Mouse (Mus musculus): ENCODE results near the gene Pax5. TPM values are rescaled to one million over a fixed set of nuclear protein-coding genes. Genes with fewer than 3 reads are reported as not detected.
A peak's percentile ranks its signal among the peaks of the same experiment; 100 is the strongest.

Pax5 gene
- polyA plus RNA-seq, 1 experiment from 2014 or later, result 1.5 TPM

GRCm38 (mm10) chr4:44573017-44573416 lies 137.3 kb downstream of the Pax5 start:
- Histone ChIP-seq H3K4me1 (ENCODE audit: control insufficient read depth, insufficient read depth, low read length) (no peaks in the 10 kb centered on the region), H3K27me3 (ENCODE audit: control insufficient read depth, insufficient read depth, low read length) (no peaks in the 10 kb centered on the region), H3K4me3 (ENCODE audit: low read depth, low read length) (no peak overlapping the region), H3K9me3 (ENCODE audit: control insufficient read depth, low read length) (no peaks in the 10 kb centered on the region), H3K27ac (ENCODE audit: low read depth, low read length) (no peak overlapping the region), H3K4me2 (ENCODE audit: low read depth, low read length) (no peak overlapping the region), H3K9ac (replicated peaks; ENCODE audit: low read depth, low read length) (no peak overlapping the region), H3K36me3 (ENCODE audit: control insufficient read depth, insufficient read depth, low read length) (no peaks in the 10 kb centered on the region)
- ATAC-seq (ENCODE audit: low read depth), result no peak
- WGBS, result 69% methylated on average over 5 of the region's 5 CpGs

- H3K9ac ChIP-seq (replicated peaks; ENCODE audit: low read depth, low read length), result no peak overlapping the region
- 54% methylated on average over 5 of the region's 5 CpGs for WGBS
- H3K9me3 ChIP-seq (ENCODE audit: control insufficient read depth, low read length), result no peaks in the 10 kb centered on the region
- ATAC-seq (ENCODE audit: low read depth), result no peak
- H3K36me3 ChIP-seq (ENCODE audit: control insufficient read depth, insufficient read depth, low read length), result no peaks in the 10 kb centered on the region
- no peaks in the 10 kb centered on the region for H3K4me1 ChIP-seq (ENCODE audit: control insufficient read depth, insufficient read depth, low read length)
- no peak overlapping the region for H3K4me2 ChIP-seq (ENCODE audit: low read depth, low read length)
- no peak overlapping the region for H3K4me3 ChIP-seq (ENCODE audit: low read depth, low read length)
- H3K27me3 ChIP-seq (ENCODE audit: control insufficient read depth, insufficient read depth, low read length), result no peaks in the 10 kb centered on the region
- H3K27ac ChIP-seq (ENCODE audit: low read depth, low read length), result no peak overlapping the region
These were observed 137.9 kb downstream of the Pax5 start for GRCm38 (mm10) chr4:44572373-44572772.

- H3K27me3 ChIP-seq (ENCODE audit: control insufficient read depth, insufficient read depth, low read length), result no peaks in the 10 kb centered on the region
- H3K4me3 ChIP-seq (ENCODE audit: low read depth, low read length), result no peak overlapping the region
- H3K27ac ChIP-seq (ENCODE audit: low read depth, low read length), result no peak overlapping the region
- H3K4me2 ChIP-seq (ENCODE audit: low read depth, low read length), result no peak overlapping the region
- no peak overlapping the region for H3K9ac ChIP-seq (replicated peaks; ENCODE audit: low read depth, low read length)
- H3K4me1 ChIP-seq (ENCODE audit: control insufficient read depth, insufficient read depth, low read length), result no peaks in the 10 kb centered on the region
- H3K36me3 ChIP-seq (ENCODE audit: control insufficient read depth, insufficient read depth, low read length), result no peaks in the 10 kb centered on the region
- ATAC-seq (ENCODE audit: low read depth), result no peak
- H3K9me3 ChIP-seq (ENCODE audit: control insufficient read depth, low read length), result no peaks in the 10 kb centered on the region
- WGBS, result 82% methylated on average over 10 of the region's 10 CpGs
These were observed 141.1 kb downstream of the Pax5 start for GRCm38 (mm10) chr4:44569138-44569537.

GRCm38 (mm10) chr4:44568666-44569065 lies 141.6 kb downstream of the Pax5 start:
- Histone ChIP-seq H3K9ac (replicated peaks; ENCODE audit: low read depth, low read length) (no peak overlapping the region), H3K27me3 (ENCODE audit: control insufficient read depth, insufficient read depth, low read length) (no peaks in the 10 kb centered on the region), H3K4me2 (ENCODE audit: low read depth, low read length) (no peak overlapping the region), H3K9me3 (ENCODE audit: control insufficient read depth, low read length) (no peaks in the 10 kb centered on the region), H3K4me3 (ENCODE audit: low read depth, low read length) (no peak overlapping the region), H3K4me1 (ENCODE audit: control insufficient read depth, insufficient read depth, low read length) (no peaks in the 10 kb centered on the region), H3K27ac (ENCODE audit: low read depth, low read length) (no peak overlapping the region), H3K36me3 (ENCODE audit: control insufficient read depth, insufficient read depth, low read length) (no peaks in the 10 kb centered on the region)
- WGBS, result 56% methylated on average over 10 of the region's 10 CpGs
- ATAC-seq (ENCODE audit: low read depth), result no peak

GRCm38 (mm10) chr4:44566401-44566800 lies 143.9 kb downstream of the Pax5 start:
- Histone ChIP-seq H3K27ac (ENCODE audit: low read depth, low read length) (no peak overlapping the region), H3K4me1 (ENCODE audit: control insufficient read depth, insufficient read depth, low read length) (0 out of 2 replicates have a peak, but pooled peaks cover 1% of the 10 kb centered on the region), H3K4me2 (ENCODE audit: low read depth, low read length) (no peak overlapping the region), H3K9me3 (ENCODE audit: control insufficient read depth, low read length) (no peaks in the 10 kb centered on the region), H3K27me3 (ENCODE audit: control insufficient read depth, insufficient read depth, low read length) (no peaks in the 10 kb centered on the region), H3K36me3 (ENCODE audit: control insufficient read depth, insufficient read depth, low read length) (no peaks in the 10 kb centered on the region), H3K4me3 (ENCODE audit: low read depth, low read length) (no peak overlapping the region), H3K9ac (replicated peaks; ENCODE audit: low read depth, low read length) (no peak overlapping the region)
- 74% methylated on average over 8 of the region's 8 CpGs for WGBS
- ATAC-seq (ENCODE audit: low read depth), result no peak

GRCm38 (mm10) chr4:44565126-44566082 lies 144.9 kb downstream of the Pax5 start:
- ATAC-seq (ENCODE audit: low read depth), result no peak
- Histone ChIP-seq H3K9me3 (ENCODE audit: control insufficient read depth, low read length) (no peaks in the 10 kb centered on the region), H3K4me3 (ENCODE audit: low read depth, low read length) (no peak overlapping the region), H3K4me2 (ENCODE audit: low read depth, low read length) (no peak overlapping the region), H3K9ac (replicated peaks; ENCODE audit: low read depth, low read length) (no peak overlapping the region), H3K27me3 (ENCODE audit: control insufficient read depth, insufficient read depth, low read length) (no peaks in the 10 kb centered on the region), H3K36me3 (ENCODE audit: control insufficient read depth, insufficient read depth, low read length) (no peaks in the 10 kb centered on the region), H3K4me1 (ENCODE audit: control insufficient read depth, insufficient read depth, low read length) (0 out of 2 replicates have a peak, but pooled peaks cover 2% of the 10 kb centered on the region), H3K27ac (ENCODE audit: low read depth, low read length) (no peak overlapping the region)
- WGBS, result 84% methylated on average over 12 of the region's 12 CpGs

- H3K4me3 ChIP-seq (ENCODE audit: low read depth, low read length), result no peak overlapping the region
- no peak overlapping the region for H3K27ac ChIP-seq (ENCODE audit: low read depth, low read length)
- no peak overlapping the region for H3K9ac ChIP-seq (replicated peaks; ENCODE audit: low read depth, low read length)
- 5% methylated on average over 10 of the region's 10 CpGs for WGBS
- H3K9me3 ChIP-seq (ENCODE audit: control insufficient read depth, low read length), result no peaks in the 10 kb centered on the region
- H3K4me2 ChIP-seq (ENCODE audit: low read depth, low read length), result no peak overlapping the region
- H3K4me1 ChIP-seq (ENCODE audit: control insufficient read depth, insufficient read depth, low read length), result 0 out of 2 replicates have a peak, but pooled peaks cover 2% of the 10 kb centered on the region
- no peak for ATAC-seq (ENCODE audit: low read depth)
- no peaks in the 10 kb centered on the region for H3K36me3 ChIP-seq (ENCODE audit: control insufficient read depth, insufficient read depth, low read length)
- H3K27me3 ChIP-seq (ENCODE audit: control insufficient read depth, insufficient read depth, low read length), result no peaks in the 10 kb centered on the region
These were observed 145.7 kb downstream of the Pax5 start for GRCm38 (mm10) chr4:44564602-44565001.

GRCm38 (mm10) chr4:44560956-44561355 lies 149.3 kb downstream of the Pax5 start:
- no peak overlapping the region for H3K4me3 ChIP-seq (ENCODE audit: low read depth, low read length)

GRCm38 (mm10) chr4:44558564-44558955 lies 151.7 kb downstream of the Pax5 start:
- WGBS, result 4% methylated on average over 7 of the region's 7 CpGs
- peak overlapping the region; percentile 62 for H3K4me2 ChIP-seq (ENCODE audit: low read depth, low read length)

More at GRCm38 (mm10) chr4:44560956-44561355, 149.3 kb downstream of the Pax5 start:
- Histone ChIP-seq H3K9me3 (ENCODE audit: control insufficient read depth, low read length) (no peaks in the 10 kb centered on the region), H3K9ac (replicated peaks; ENCODE audit: low read depth, low read length) (no peak overlapping the region), H3K27ac (ENCODE audit: low read depth, low read length) (no peak overlapping the region), H3K4me2 (ENCODE audit: low read depth, low read length) (no peak overlapping the region), H3K36me3 (ENCODE audit: control insufficient read depth, insufficient read depth, low read length) (no peaks in the 10 kb centered on the region), H3K27me3 (ENCODE audit: control insufficient read depth, insufficient read depth, low read length) (no peaks in the 10 kb centered on the region), H3K4me1 (ENCODE audit: control insufficient read depth, insufficient read depth, low read length) (peaks cover 18% of the 10 kb centered on the region; the same call in 1 of the 2 replicates)
- 11% methylated on average over 8 of the region's 8 CpGs for WGBS
- ATAC-seq (ENCODE audit: low read depth), result no peak

More at GRCm38 (mm10) chr4:44558564-44558955, 151.7 kb downstream of the Pax5 start:
- Histone ChIP-seq H3K4me3 (ENCODE audit: low read depth, low read length) (no peak overlapping the region), H3K4me1 (ENCODE audit: control insufficient read depth, insufficient read depth, low read length) (peaks cover 18% of the 10 kb centered on the region; the same call in 1 of the 2 replicates), H3K27ac (ENCODE audit: low read depth, low read length) (peak overlapping the region; percentile 79), H3K9ac (replicated peaks; ENCODE audit: low read depth, low read length) (peak overlapping the region; percentile 47), H3K27me3 (ENCODE audit: control insufficient read depth, insufficient read depth, low read length) (no peaks in the 10 kb centered on the region), H3K36me3 (ENCODE audit: control insufficient read depth, insufficient read depth, low read length) (no peaks in the 10 kb centered on the region), H3K9me3 (ENCODE audit: control insufficient read depth, low read length) (no peaks in the 10 kb centered on the region)
- peak; percentile 22; the same call in 1 of the 2 replicates for ATAC-seq (ENCODE audit: low read depth)
